Mouse (Mus musculus): ENCODE results near the gene Ankrd6.

DNA sequence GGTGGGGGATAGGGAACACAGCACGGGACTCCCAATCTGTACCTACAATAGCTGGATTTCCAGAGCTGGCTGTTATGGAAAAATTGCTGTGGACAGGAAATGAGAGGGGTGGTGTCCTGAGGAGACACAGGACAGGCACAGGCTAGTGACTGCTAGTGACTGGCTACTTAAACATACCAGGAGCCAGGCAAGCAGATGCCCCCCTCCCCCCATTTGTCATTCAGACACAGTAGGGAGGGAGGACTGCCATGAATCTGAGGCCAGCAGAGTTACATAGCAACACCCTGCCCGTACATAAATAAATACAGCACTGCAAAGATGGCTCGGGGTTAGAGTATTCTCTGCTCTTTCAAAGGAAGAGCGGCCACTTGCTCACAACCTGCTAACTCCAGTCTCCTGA is 3.0 kb downstream of the Ankrd6 start:
- no peak for TF ChIP-seq CTCF (conservative IDR thresholded peaks at IDR 0.05; ENCODE audit: low read length)
- no peak for TF ChIP-seq POU5F1 (IDR thresholded peaks at IDR 0.05; ENCODE audit: borderline replicate concordance, low read length)
- TF ChIP-seq NANOG (IDR thresholded peaks at IDR 0.05; ENCODE audit: borderline replicate concordance, low read length), result no peak

All from E14TG2a.4 (cell line).